Mouse (Mus musculus) brain, adult 10 weeks (tissue): ENCODE results near the gene Olfr291. TPM values are rescaled to one million over a fixed set of nuclear protein-coding genes. Genes with fewer than 3 reads are reported as not detected.

Source experiments
- polyA plus RNA-seq: library from polyadenylated mRNA; stranded (reverse); fragments of 350-450 nt; fragmentation: Illumina TruSeq; extraction: RNeasy Lipid Tissue Mini Kit (QIAGEN cat#74804); gene quantifications from one replicate; pipeline ENCODE4 v1.2.3, GENCODE M21; 2015; ENCODE audit warnings: low read depth, low replicate concordance

Olfr291 gene
- not detected for polyA plus RNA-seq

DNA sequence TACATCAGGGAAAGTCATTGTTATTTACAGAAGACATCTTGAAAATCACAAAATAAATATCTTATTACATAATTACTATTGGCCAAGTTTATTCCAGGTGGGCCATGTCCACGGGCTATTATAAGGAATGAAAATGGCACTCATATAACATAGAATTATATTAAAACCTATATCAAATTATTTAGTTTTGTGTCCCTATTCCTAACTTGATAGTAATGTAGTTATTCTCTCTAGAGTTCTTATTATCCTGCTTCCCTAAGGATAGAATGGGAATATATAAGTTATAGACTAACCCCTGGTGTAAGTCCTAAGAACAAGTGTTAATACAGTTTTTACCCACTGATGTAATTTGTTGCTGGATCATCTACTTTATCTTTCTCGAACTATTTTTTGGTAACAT is at the start of gene Olfr291:
Olfr291 (plus strand) TSS at position 301 of the 400 bp plus-strand sequence.

Other genes with a start within 250 kb of the Olfr291 start
- gene Fah, start 246.8 kb upstream of the Olfr291 start, polyA plus RNA-seq: 31.0 TPM
- gene Zfand6, start 163.6 kb upstream of the Olfr291 start, polyA plus RNA-seq: 133 TPM
- not detected for gene Vmn2r65, start 110.6 kb downstream of the Olfr291 start, polyA plus RNA-seq
- gene Vmn2r66, start 158.7 kb downstream of the Olfr291 start, polyA plus RNA-seq: not detected